Mouse (Mus musculus) kidney, adult 9 months (tissue): ENCODE measurements at regions not wholly inside any gene's neighbourhood (a gene's known extent, or its start where the extent isn't known, plus 50 kb on each side); places are given as distances from the start of the nearest gene placed in this dataset.

Source experiments
- DNase-seq: peaks from one replicate; pipeline ENCODE4 v3.0.0; 2022

GRCm38 (mm10) chr12:73446148-73446547 is 100.0 kb downstream of the Tmem30b start:
- DNase-seq: no peak

GRCm38 (mm10) chr12:73445562-73445961 is 100.6 kb downstream of the Tmem30b start:
- DNase-seq: peak; percentile 53

- DNase-seq: no peak
These were observed 101.1 kb downstream of the Tmem30b start for GRCm38 (mm10) chr12:73445128-73445527.

GRCm38 (mm10) chr12:73441326-73441725 is 104.9 kb downstream of the Tmem30b start:
- peak; percentile 48 for DNase-seq

- no peak for DNase-seq
These were observed 111.5 kb downstream of the Tmem30b start for GRCm38 (mm10) chr12:73434684-73435083.

- no peak for DNase-seq
These were observed 113.6 kb downstream of the Tmem30b start for GRCm38 (mm10) chr12:73432546-73432945.

GRCm38 (mm10) chr12:73428171-73428570 is 118.0 kb downstream of the Tmem30b start:
- DNase-seq: no peak

GRCm38 (mm10) chr12:73424814-73425213 is 121.4 kb downstream of the Tmem30b start:
- no peak for DNase-seq

- no peak for DNase-seq
These were observed 129.1 kb downstream of the Tmem30b start for GRCm38 (mm10) chr12:73417101-73417500.

- peak; percentile 24 for DNase-seq
These were observed 129.8 kb downstream of the Tmem30b start for GRCm38 (mm10) chr12:73416367-73416897.

- DNase-seq: no peak
These were observed 129.3 kb downstream of the Slc38a6 start for GRCm38 (mm10) chr12:73415856-73416366.

- DNase-seq: no peak
These were observed 127.0 kb downstream of the Slc38a6 start for GRCm38 (mm10) chr12:73413439-73414196.

- no peak for DNase-seq
These were observed 125.9 kb downstream of the Slc38a6 start for GRCm38 (mm10) chr12:73412500-73412899.

- peak; percentile 55 for DNase-seq
These were observed 124.3 kb downstream of the Slc38a6 start for GRCm38 (mm10) chr12:73410924-73411323.

GRCm38 (mm10) chr12:73409481-73410085 is 123.0 kb downstream of the Slc38a6 start:
- no peak for DNase-seq

- DNase-seq: peak; percentile 55
These were observed 122.0 kb downstream of the Slc38a6 start for GRCm38 (mm10) chr12:73408614-73409013.

GRCm38 (mm10) chr12:73408165-73408564 is 121.6 kb downstream of the Slc38a6 start:
- no peak for DNase-seq

GRCm38 (mm10) chr12:73406556-73407087 is 120.0 kb downstream of the Slc38a6 start:
- DNase-seq: no peak

- DNase-seq: no peak
These were observed 119.0 kb downstream of the Slc38a6 start for GRCm38 (mm10) chr12:73405583-73405982.

GRCm38 (mm10) chr12:73405106-73405505 is 118.5 kb downstream of the Slc38a6 start:
- no peak for DNase-seq

GRCm38 (mm10) chr12:73403906-73404474 is 117.4 kb downstream of the Slc38a6 start:
- no peak for DNase-seq
